ENCODE assay signal across 9 mouse cellular contexts in the genomic region with DNA sequence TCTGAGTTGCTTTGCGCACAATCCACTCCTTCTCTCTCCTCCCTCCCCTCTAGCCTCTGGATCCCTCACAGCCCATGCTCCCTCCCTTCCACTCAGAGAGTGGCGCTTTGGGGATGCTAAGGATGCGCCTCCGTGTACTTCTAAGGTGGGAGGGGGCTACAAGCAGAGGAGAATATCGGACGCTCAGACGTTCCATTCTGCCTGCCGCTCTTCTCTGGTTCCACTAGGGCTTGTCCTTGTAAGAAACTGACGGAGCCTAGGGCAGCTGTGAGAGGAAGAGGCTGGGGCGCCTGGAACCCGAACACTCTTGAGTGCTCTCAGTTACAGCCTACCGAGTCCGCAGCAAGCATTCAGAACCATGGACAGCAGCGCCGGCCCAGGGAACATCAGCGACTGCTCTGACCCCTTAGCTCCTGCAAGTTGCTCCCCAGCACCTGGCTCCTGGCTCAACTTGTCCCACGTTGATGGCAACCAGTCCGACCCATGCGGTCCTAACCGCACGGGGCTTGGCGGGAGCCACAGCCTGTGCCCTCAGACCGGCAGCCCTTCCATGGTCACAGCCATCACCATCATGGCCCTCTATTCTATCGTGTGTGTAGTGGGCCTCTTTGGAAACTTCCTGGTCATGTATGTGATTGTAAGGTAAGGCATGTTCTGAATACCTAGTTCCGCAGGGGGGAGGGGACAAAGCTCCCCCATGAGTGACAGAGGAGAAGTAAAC. TPM values are rescaled to one million over a fixed set of nuclear protein-coding genes. Genes with fewer than 3 reads are reported as not detected.
DNase-seq lines count a peak whose midpoint lies in the region; ATAC-seq and TF ChIP-seq lines count a peak whose summit lies in the region.
"Had no signal": no experiment of that assay in that cellular context is flagged by ENCODE, and none has a peak within 500 bp of the region (broad histone marks: within the 10 kb centered on the region; RNA-seq: fewer than 3 reads in every experiment).

No protein-coding gene starts in this region.

- WGBS in heart, embryonic 11.5 days (ENCODE audit: insufficient replicate concordance) = 5% methylated on average over 25 of the region's 25 CpGs
- 2% methylated on average over 25 of the region's 25 CpGs for WGBS in embryonic facial prominence, embryonic 13.5 days
- 5% methylated on average over 25 of the region's 25 CpGs for WGBS in hindbrain, embryonic 15.5 days
- WGBS in liver, embryonic 11.5 days = 6% methylated on average over 25 of the region's 25 CpGs

- no peak overlapping the region for H3K9ac ChIP-seq in heart, embryonic 11.5 days (ENCODE audit: low read depth, low read length)
- no peak overlapping the region for H3K9ac ChIP-seq in embryonic facial prominence, embryonic 13.5 days
- H3K9ac ChIP-seq in hindbrain, embryonic 15.5 days = peak overlapping the region; percentile 42
- H3K9ac ChIP-seq in liver, embryonic 11.5 days (ENCODE audit: low read depth, low read length) = no peak overlapping the region
- H3K9ac ChIP-seq: liver, embryonic 15.5 days had no signal

- intact Hi-C loops in heart, postnatal 25 days (cut with DNase I) = no loop called here

- TF ChIP-seq CTCF in Patski (IDR thresholded peaks at IDR 0.05) = no peak

- no peaks in the 10 kb centered on the region for H3K4me1 ChIP-seq in heart, embryonic 11.5 days (ENCODE audit: control insufficient read depth, insufficient read depth, low read length)
- no peaks in the 10 kb centered on the region for H3K4me1 ChIP-seq in embryonic facial prominence, embryonic 13.5 days
- H3K4me1 ChIP-seq in hindbrain, embryonic 15.5 days (replicated peaks) = 0 out of 2 replicates have a peak, but pooled peaks cover 3% of the 10 kb centered on the region
- H3K4me1 ChIP-seq in liver, embryonic 11.5 days (replicated peaks; ENCODE audit: control insufficient read depth, insufficient read depth, low read length) = no peaks in the 10 kb centered on the region
- H3K4me1 ChIP-seq: liver, embryonic 15.5 days had no signal

- no peak for DNase-seq in heart, postnatal 25 days (ENCODE audit: low spot score)
- DNase-seq in Patski (ENCODE audit: low read depth, low spot score) = peak; percentile 2
- peak; percentile 46 for DNase-seq in liver, embryonic 11.5 days (ENCODE audit: low spot score)
- DNase-seq in ovary, postnatal 36 days (ENCODE audit: low spot score) = peak; percentile 53
- DNase-seq in T-cell, adult 2 months (ENCODE audit: low spot score) = no peak

- no peaks in the 10 kb centered on the region for H3K27me3 ChIP-seq in heart, embryonic 11.5 days (ENCODE audit: control insufficient read depth, insufficient read depth, low read length)
- H3K27me3 ChIP-seq in Patski = peaks cover 68% of the 10 kb centered on the region
- peaks cover 12% of the 10 kb centered on the region for H3K27me3 ChIP-seq in embryonic facial prominence, embryonic 13.5 days
- H3K27me3 ChIP-seq in hindbrain, embryonic 15.5 days = 0 out of 2 replicates have a peak, but pooled peaks cover 3% of the 10 kb centered on the region
- no peaks in the 10 kb centered on the region for H3K27me3 ChIP-seq in liver, embryonic 11.5 days (replicated peaks; ENCODE audit: control insufficient read depth, insufficient read depth, low read length)

- H3K36me3 ChIP-seq in heart, embryonic 11.5 days (ENCODE audit: control insufficient read depth, insufficient read depth, low read length) = no peaks in the 10 kb centered on the region
- no peaks in the 10 kb centered on the region for H3K36me3 ChIP-seq in embryonic facial prominence, embryonic 13.5 days
- H3K36me3 ChIP-seq in hindbrain, embryonic 15.5 days = no peaks in the 10 kb centered on the region
- H3K36me3 ChIP-seq in liver, embryonic 11.5 days (ENCODE audit: control insufficient read depth, insufficient read depth, low read length) = no peaks in the 10 kb centered on the region
- H3K36me3 ChIP-seq: liver, embryonic 15.5 days had no signal

- POLR2A ChIA-PET in Patski (lab: Charles Lee) = no interaction called here

- in situ Hi-C loops in Patski (cut with MboI; ENCODE audit: low pct_unique_long_range_greater_than_20kb) = no loop called here

- no peaks in the 10 kb centered on the region for H3K9me3 ChIP-seq in heart, embryonic 11.5 days (replicated peaks; ENCODE audit: control insufficient read depth, low read length)
- no peaks in the 10 kb centered on the region for H3K9me3 ChIP-seq in embryonic facial prominence, embryonic 13.5 days
- H3K9me3 ChIP-seq in hindbrain, embryonic 15.5 days = no peaks in the 10 kb centered on the region
- H3K9me3 ChIP-seq in liver, embryonic 11.5 days (ENCODE audit: control insufficient read depth, low read length) = no peaks in the 10 kb centered on the region
- H3K9me3 ChIP-seq: liver, embryonic 15.5 days had no signal

- no peak overlapping the region for H3K4me3 ChIP-seq in heart, embryonic 11.5 days (ENCODE audit: low read depth, low read length)
- H3K4me3 ChIP-seq in embryonic facial prominence, embryonic 13.5 days = no peak overlapping the region
- H3K4me3 ChIP-seq in hindbrain, embryonic 15.5 days = peak overlapping the region; percentile 39
- H3K4me3 ChIP-seq in liver, embryonic 11.5 days (ENCODE audit: low read depth, low read length) = no peak overlapping the region
- H3K4me3 ChIP-seq: liver, embryonic 15.5 days had no signal

- no peak overlapping the region for H3K4me2 ChIP-seq in heart, embryonic 11.5 days
- no peak overlapping the region for H3K4me2 ChIP-seq in embryonic facial prominence, embryonic 13.5 days
- H3K4me2 ChIP-seq in hindbrain, embryonic 15.5 days = peak overlapping the region; percentile 56
- H3K4me2 ChIP-seq in liver, embryonic 11.5 days = no peak overlapping the region
- H3K4me2 ChIP-seq: liver, embryonic 15.5 days had no signal

- no peak overlapping the region for H3K27ac ChIP-seq in heart, embryonic 11.5 days (ENCODE audit: low read depth, low read length)
- no peak overlapping the region for H3K27ac ChIP-seq in embryonic facial prominence, embryonic 13.5 days
- H3K27ac ChIP-seq in hindbrain, embryonic 15.5 days (replicated peaks) = no peak overlapping the region
- no peak overlapping the region for H3K27ac ChIP-seq in liver, embryonic 11.5 days (ENCODE audit: low read depth, low read length)
- H3K27ac ChIP-seq: liver, embryonic 15.5 days had no signal

- peak; percentile 49; the same call in 1 of the 2 replicates for ATAC-seq in heart, embryonic 11.5 days (replicated peaks; ENCODE audit: insufficient number of reproducible peaks, low FRiP score, low TSS enrichment)
- ATAC-seq in Patski = peak; percentile 85
- peak; percentile 64; the same call in 1 of the 2 replicates for ATAC-seq in embryonic facial prominence, embryonic 13.5 days (ENCODE audit: insufficient number of reproducible peaks, insufficient read depth, low FRiP score, low TSS enrichment, low read depth)
- ATAC-seq in hindbrain, embryonic 15.5 days (ENCODE audit: low FRiP score, low read depth) = peak; percentile 91
- ATAC-seq in liver, embryonic 11.5 days (replicated peaks; ENCODE audit: low FRiP score) = 0 out of 2 replicates have a peak, but pooled peaks have one; percentile 53

- CTCF ChIA-PET in Patski (lab: Charles Lee) = interaction anchor here (1.2 kb wide), 1 partner anchor 18 kb away, joined by 4 read pairs; no protein-coding TSS in a partner anchor

RNA-seq across cellular contexts. Expression of a gene that starts 27.1 kb away (rescaled TPM):
- not detected in 2 replicates for polyA plus RNA-seq in heart, embryonic 11.5 days (2014; fragmentation: Nextera tagmentation; extraction: Ambion mirVana)
- not detected for total RNA-seq in heart, postnatal 25 days (2021)
- polyA plus RNA-seq in Patski (2021) = not detected
- not detected in 2 replicates for polyA plus RNA-seq in embryonic facial prominence, embryonic 13.5 days (2015; fragmentation: Nextera tagmentation; extraction: Ambion mirVana)
- not detected in 2 replicates for polyA plus RNA-seq in hindbrain, embryonic 15.5 days (2015; fragmentation: Nextera tagmentation; extraction: Ambion mirVana)
- polyA plus RNA-seq in liver, embryonic 11.5 days (2014; fragmentation: Nextera tagmentation; extraction: Ambion mirVana) = not detected in 2 replicates
- polyA plus RNA-seq: liver, embryonic 15.5 days had no signal

RNA-seq across cellular contexts. Expression of a gene that starts 30.4 kb away (rescaled TPM):
- not detected in 2 replicates for polyA plus RNA-seq in heart, embryonic 11.5 days (2014; fragmentation: Nextera tagmentation; extraction: Ambion mirVana)
- not detected for total RNA-seq in heart, postnatal 25 days (2021)
- polyA plus RNA-seq in Patski (2021) = not detected
- polyA plus RNA-seq in embryonic facial prominence, embryonic 13.5 days (2015; fragmentation: Nextera tagmentation; extraction: Ambion mirVana) = not detected in 2 replicates
- 2.9 and 3.5 TPM in 2 replicates for polyA plus RNA-seq in hindbrain, embryonic 15.5 days (2015; fragmentation: Nextera tagmentation; extraction: Ambion mirVana)
- polyA plus RNA-seq in liver, embryonic 11.5 days (2014; fragmentation: Nextera tagmentation; extraction: Ambion mirVana) = 0.08 TPM in 1 of 2 replicates, not detected in the other
- polyA plus RNA-seq: liver, embryonic 15.5 days had no signal

Comparison
In these comparisons a context has a peak if more than half of its experiments do, and no peak if none do; other contexts are left out.
1. DNase-seq: peak in Patski (single experiment), liver, embryonic 11.5 days (single experiment) and ovary, postnatal 36 days (single experiment); none in heart, postnatal 25 days (single experiment) and T-cell, adult 2 months (single experiment).
2. Peak in every context shown above with its lines, with median percentiles within 50 percentile points of each other: ATAC-seq.